Mouse (Mus musculus) testis, postnatal 10 days (tissue): Measurements from ENCODE around the gene 1700013G24Rik.

Experiments
- DNase-seq: peaks from one replicate; pipeline ENCODE4 v3.0.0; 2021; ENCODE audit warnings: low spot score

The 1700013G24Rik gene

DNA sequence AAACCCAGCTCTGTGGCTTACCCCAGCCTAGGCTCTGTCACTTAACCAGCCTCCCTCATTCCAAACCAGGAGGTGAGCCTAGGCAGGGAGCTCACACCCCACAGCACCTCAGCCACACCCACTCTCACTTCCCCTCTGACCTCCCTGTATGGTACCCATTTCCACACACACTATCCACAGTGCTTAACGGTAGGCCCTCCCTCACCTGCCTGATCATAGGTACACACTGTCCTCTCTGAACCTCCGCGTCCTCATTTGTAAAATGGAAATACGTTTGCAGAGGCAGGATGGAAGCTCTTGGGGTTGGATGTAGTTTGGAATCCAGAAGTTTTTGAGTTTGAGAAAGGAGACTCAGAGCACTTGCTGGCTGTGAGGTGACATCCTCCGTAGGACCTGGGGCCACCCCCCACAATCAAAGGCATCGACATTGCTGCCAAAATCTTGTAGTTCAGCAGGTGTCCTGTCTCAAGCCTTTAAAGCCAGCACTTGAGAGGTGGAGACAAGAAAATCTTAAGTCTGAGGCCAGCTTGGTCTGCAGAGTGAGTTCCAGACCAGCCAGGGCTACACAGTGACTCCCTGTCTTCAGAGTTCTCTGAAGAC is 42.5 kb downstream of the 1700013G24Rik start:
- DNase-seq = no peak

DNA sequence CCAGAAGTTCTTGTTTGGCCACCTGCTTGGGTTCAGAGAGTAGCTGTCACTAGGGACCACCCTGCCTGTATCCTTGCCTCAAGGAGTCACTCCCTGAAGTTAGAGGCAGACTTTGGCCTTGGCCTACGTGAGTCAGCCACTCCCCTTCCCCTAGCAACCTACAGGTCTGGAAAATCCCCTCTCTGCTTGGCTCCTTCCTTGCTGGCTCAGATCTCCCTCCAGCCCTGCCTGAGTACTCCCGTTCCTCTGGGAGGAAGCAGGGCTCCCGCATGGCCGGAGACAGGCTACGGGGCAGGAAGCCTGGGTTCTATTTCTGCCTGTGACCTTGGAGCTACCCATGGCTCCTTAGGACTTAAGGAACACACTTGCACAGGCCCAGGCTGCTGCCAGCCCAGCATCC is 44.3 kb downstream of the 1700013G24Rik start:
- peak; percentile 54 for DNase-seq

DNA sequence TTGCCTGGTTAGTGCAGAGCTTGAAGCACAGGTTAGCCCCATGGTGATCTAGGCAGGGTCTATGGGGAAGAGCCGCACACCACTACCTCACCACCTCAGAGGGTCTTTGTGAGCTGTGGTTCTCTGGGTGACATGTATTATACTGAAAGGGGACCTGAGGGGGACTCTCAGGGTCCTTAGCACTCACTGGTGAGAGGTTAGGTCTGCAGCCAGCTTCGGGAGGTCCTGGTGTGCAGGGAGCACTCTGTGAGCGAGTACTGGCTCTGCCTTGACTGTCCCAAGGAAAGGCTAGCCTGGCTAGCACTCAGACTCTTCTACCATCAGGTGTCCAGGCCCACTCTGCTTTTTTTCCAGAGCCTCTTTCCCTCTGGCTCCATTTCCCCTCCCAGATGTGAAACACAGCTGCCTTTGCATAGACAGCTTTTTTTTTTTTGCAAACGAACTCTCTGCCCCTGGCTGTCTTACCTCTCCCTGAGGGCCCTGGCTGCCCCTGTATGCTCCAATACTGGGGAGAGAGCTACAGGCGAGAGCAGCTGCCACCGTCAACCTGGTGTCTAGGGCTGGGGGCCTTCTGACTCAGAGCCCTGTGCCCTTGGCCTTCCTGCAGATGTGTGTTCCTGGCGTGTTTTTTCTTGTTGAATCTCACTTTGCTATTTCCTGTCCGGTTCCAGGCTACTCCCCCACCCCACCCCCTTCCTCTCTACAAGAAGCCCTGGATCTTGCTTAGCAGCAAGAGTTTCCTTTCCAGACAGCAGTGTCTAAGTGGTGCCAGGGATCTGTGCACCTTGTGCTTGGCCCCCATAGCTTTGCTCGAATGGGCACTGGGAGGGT is 45.0 kb downstream of the 1700013G24Rik start:
- DNase-seq = peak; percentile 60

DNA sequence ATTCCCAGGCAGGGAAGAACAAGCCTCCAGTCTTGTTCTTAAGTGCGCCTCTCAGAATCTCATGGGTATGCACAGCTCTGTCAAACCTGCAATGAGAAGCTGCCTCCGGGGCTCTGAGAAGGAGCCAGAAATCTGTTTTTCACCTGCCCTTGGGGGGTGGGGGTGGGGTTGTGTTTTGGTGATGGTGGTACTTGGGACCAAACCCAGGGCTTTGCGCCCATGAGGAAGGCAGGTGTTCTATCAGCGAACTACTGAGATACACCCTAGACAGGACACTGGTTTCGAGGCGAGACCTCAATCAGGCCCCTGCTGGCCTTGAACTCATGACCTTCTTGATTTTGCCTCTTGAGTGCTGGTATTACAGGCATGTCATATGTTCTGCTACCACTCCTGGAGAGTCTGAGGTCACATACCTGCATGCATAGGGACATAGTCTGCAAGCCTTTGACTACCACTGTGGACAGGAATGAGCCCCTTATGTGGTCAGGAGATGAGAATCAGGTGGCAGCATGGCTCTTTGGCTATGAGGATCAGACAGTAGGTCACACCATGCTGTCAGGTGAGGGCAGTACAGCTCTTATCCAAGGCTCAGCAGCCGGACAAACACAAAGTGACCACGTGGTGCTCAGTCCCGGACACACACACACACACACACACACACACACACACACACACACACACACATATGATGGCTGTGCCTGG is 45.9 kb downstream of the 1700013G24Rik start:
- DNase-seq = no peak

DNA sequence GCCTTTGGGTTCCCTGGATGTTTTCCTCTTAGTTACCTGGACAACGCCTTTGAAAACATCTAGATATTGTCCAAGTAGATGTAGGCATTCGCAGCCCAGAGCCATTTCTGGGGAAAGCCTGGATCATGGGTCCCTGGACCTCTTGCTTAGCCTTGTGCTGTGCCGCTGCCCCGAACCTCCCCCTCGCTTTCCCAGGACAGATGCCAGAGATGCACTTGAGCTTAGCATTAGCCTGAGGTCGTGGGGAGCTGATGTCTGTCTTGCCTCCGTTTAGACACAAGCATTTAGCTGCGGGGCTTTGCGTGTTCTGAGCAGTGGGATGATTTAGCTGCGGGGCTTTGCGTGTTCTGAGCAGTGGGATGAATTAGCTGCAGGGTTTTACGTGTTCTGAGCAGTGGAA is 47.1 kb downstream of the 1700013G24Rik start:
- DNase-seq = peak; percentile 51

DNA sequence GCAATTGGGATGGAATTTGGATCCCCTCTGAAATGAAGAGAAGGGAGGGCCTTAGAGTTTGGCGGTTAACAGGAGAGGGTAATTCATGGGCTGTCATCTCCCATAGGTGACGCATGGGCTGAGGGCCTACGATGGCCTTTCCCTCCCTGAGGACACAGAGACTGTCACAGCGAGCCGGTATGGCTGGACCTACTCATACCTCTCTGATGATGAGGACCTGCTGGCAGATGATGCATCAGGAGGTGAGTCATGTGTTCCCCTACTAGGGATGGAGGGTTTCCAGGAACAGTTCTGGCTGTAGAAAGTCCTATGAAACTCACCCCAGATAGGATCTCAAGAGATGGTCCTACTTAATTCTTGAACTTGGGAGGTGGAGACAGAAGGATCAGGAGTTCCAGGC is 47.9 kb downstream of the 1700013G24Rik start:
- DNase-seq = no peak

DNA sequence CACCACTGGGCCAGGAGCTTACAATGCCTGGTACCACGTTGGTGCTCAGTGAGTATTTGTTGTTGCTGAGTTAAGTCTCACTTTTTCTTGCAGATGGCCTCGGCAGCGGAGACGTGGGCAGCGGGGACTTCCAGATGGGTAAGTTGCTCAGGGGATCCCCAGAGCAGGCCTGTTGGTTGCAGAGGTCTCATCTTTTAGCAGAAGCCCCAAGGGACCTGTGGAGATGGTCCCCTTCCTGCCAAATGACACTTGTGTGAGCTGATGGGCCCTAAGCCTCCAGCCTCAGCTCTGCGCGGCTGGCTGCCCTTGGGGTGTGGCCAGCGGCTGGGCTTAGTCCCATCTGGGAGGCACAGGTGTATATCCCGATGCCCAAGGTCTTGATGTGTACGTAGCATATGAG is 49.1 kb downstream of the 1700013G24Rik start:
- DNase-seq = no peak

DNA sequence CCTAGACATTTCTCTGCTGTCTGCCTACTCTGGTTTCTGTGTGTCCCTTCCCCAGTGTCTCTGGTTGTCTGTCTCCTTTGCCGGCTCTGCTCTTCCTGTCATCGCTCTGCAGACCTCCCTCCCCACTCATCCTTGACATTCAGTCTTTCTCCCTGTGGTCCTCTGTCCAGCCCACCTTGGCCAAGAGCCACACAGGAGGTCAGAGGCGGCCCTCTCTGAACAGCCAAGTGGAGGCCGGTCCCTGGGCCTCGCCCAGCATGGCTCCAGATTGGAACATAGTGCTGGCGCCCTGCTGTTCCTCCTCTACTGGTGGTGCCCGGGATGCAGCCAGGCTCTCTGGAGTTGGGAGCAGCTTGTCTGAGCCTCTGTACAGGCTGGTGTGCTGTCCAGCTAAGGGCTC is 49.7 kb downstream of the 1700013G24Rik start:
- DNase-seq = peak; percentile 78

DNA sequence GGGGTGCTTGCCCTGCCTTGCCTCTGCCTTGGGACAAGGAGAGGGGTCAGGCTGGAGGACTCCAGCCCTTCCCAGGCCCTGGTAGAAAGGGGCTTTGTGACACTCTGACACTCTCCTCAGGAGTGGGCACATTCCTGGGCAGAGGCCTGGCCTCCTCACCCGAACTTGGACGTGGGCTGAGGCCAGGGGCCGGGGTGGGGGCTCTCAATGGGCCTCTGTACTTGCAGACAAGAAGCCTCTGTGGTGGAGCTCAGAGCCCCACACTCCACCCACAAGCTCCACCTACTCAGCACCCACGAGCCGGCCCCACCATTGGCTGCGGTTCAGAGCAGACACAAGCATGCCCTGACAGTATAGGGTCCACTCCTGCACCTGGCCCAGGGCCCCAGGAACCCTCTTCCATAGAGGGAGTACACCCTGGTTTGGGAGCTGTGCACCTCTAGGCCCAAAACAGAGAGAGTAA is 50.5 kb downstream of the 1700013G24Rik start:
- DNase-seq = peak; percentile 49
